Comparison of ENCODE assay signal across 18 mouse cellular contexts in genomic region chr1:79714152-79714923, GRCm38 (mm10). TPM values are rescaled to one million over a fixed set of nuclear protein-coding genes. Genes with fewer than 3 reads are reported as not detected.
DNase-seq lines count a peak whose midpoint lies in the region; ATAC-seq lines count a peak whose summit lies in the region.
"Had no signal": no experiment of that assay in that cellular context is flagged by ENCODE, and none has a peak within 500 bp of the region (broad histone marks: within the 10 kb centered on the region; RNA-seq: fewer than 3 reads in every experiment).

No protein-coding gene starts in this region.

- H3K27me3 ChIP-seq in kidney, embryonic 16.5 days (ENCODE audit: insufficient read depth, low read length) = no peaks in the 10 kb centered on the region
- no peaks in the 10 kb centered on the region for H3K27me3 ChIP-seq in midbrain, embryonic 16.5 days (ENCODE audit: control insufficient read depth, insufficient read depth, low read depth, low read length)
- H3K27me3 ChIP-seq in midbrain, embryonic 14.5 days (ENCODE audit: control insufficient read depth, insufficient read depth, low read length) = no peaks in the 10 kb centered on the region
- H3K27me3 ChIP-seq: embryonic facial prominence, embryonic 15.5 days; limb, embryonic 12.5 days; liver, embryonic 13.5 days had no signal

- no peak overlapping the region for H3K9ac ChIP-seq in kidney, embryonic 16.5 days (replicated peaks; ENCODE audit: low read length)
- no peak overlapping the region for H3K9ac ChIP-seq in midbrain, embryonic 16.5 days (ENCODE audit: low read depth, low read length)
- no peak overlapping the region for H3K9ac ChIP-seq in midbrain, embryonic 14.5 days (replicated peaks; ENCODE audit: low read length)
- H3K9ac ChIP-seq: embryonic facial prominence, embryonic 15.5 days; limb, embryonic 12.5 days; liver, embryonic 13.5 days had no signal

- peaks cover 13% of the 10 kb centered on the region; the same call in 1 of the 2 replicates for H3K36me3 ChIP-seq in kidney, embryonic 16.5 days (ENCODE audit: insufficient read depth, low read length)
- peaks cover 19% of the 10 kb centered on the region; the same call in 1 of the 2 replicates for H3K36me3 ChIP-seq in midbrain, embryonic 16.5 days (ENCODE audit: control insufficient read depth, insufficient read depth, low read length)
- peaks cover 29% of the 10 kb centered on the region for H3K36me3 ChIP-seq in midbrain, embryonic 14.5 days (ENCODE audit: control insufficient read depth, insufficient read depth, low read length)

- 89% methylated on average over 13 of the region's 13 CpGs for WGBS in kidney, embryonic 16.5 days
- 90% methylated on average over 13 of the region's 13 CpGs for WGBS in midbrain, embryonic 16.5 days
- whole genome bisulfite sequencing in midbrain, embryonic 14.5 days = 89% methylated on average over 13 of the region's 13 CpGs

- H3K4me2 ChIP-seq in kidney, embryonic 16.5 days (replicated peaks; ENCODE audit: low read depth, low read length) = no peak overlapping the region
- no peak overlapping the region for H3K4me2 ChIP-seq in midbrain, embryonic 16.5 days (ENCODE audit: low read length)
- no peak overlapping the region for H3K4me2 ChIP-seq in midbrain, embryonic 14.5 days (ENCODE audit: low read length)
- H3K4me2 ChIP-seq: embryonic facial prominence, embryonic 15.5 days; heart, embryonic 11.5 days; limb, embryonic 12.5 days; liver, embryonic 13.5 days had no signal

- no peak overlapping the region for H3K4me3 ChIP-seq in kidney, embryonic 16.5 days (ENCODE audit: low read length)
- H3K4me3 ChIP-seq in midbrain, embryonic 16.5 days (ENCODE audit: low read depth, low read length) = no peak overlapping the region
- no peak overlapping the region for H3K4me3 ChIP-seq in midbrain, embryonic 14.5 days (replicated peaks; ENCODE audit: low read depth, low read length)
- H3K4me3 ChIP-seq: embryonic facial prominence, embryonic 15.5 days; hindbrain, embryonic 10.5 days; limb, embryonic 12.5 days; liver, embryonic 13.5 days had no signal

- no peaks in the 10 kb centered on the region for H3K9me3 ChIP-seq in kidney, embryonic 16.5 days (ENCODE audit: low read length)
- no peaks in the 10 kb centered on the region for H3K9me3 ChIP-seq in midbrain, embryonic 16.5 days (replicated peaks; ENCODE audit: control insufficient read depth, low read length, poor library complexity, severe bottlenecking)
- H3K9me3 ChIP-seq in midbrain, embryonic 14.5 days (ENCODE audit: control insufficient read depth, low read length) = no peaks in the 10 kb centered on the region
- H3K9me3 ChIP-seq: embryonic facial prominence, embryonic 15.5 days; hindbrain, embryonic 10.5 days; limb, embryonic 12.5 days; liver, embryonic 13.5 days had no signal

- H3K4me1 ChIP-seq in kidney, embryonic 16.5 days (ENCODE audit: insufficient read depth, low read length) = no peaks in the 10 kb centered on the region
- H3K4me1 ChIP-seq in midbrain, embryonic 16.5 days (ENCODE audit: control insufficient read depth, insufficient read depth, low read length) = no peaks in the 10 kb centered on the region; the same call in 1 of the 2 replicates
- H3K4me1 ChIP-seq in midbrain, embryonic 14.5 days (ENCODE audit: control insufficient read depth, insufficient read depth, low read length) = no peaks in the 10 kb centered on the region; the same call in 1 of the 2 replicates
- H3K4me1 ChIP-seq: limb, embryonic 12.5 days had no signal

- H3K27ac ChIP-seq in kidney, embryonic 16.5 days (ENCODE audit: low read length) = no peak overlapping the region
- no peak overlapping the region for H3K27ac ChIP-seq in midbrain, embryonic 16.5 days (ENCODE audit: low read length)
- no peak overlapping the region for H3K27ac ChIP-seq in midbrain, embryonic 14.5 days (replicated peaks; ENCODE audit: low read depth, low read length)
- H3K27ac ChIP-seq: embryonic facial prominence, embryonic 15.5 days; hindbrain, embryonic 10.5 days; limb, embryonic 12.5 days; liver, embryonic 13.5 days had no signal

- no peak for ATAC-seq in kidney, embryonic 16.5 days (ENCODE audit: low FRiP score, low TSS enrichment)
- 0 out of 2 replicates have a peak, but pooled peaks have one; percentile 42 for ATAC-seq in midbrain, embryonic 16.5 days
- ATAC-seq in midbrain, embryonic 14.5 days (ENCODE audit: low FRiP score, low TSS enrichment) = no peak
- ATAC-seq: intestine, postnatal 0 days had no signal

- DNase-seq in kidney, adult 11 months = peak; percentile 74
- DNase-seq in midbrain, embryonic 14.5 days = no peak
- peak; percentile 39 for DNase-seq in kidney, postnatal 10 days
- DNase-seq in urinary bladder, adult 18-20 months (ENCODE audit: low spot score in 2 of 2) = no peak
- no peak for DNase-seq in left cerebral cortex, adult 18-20 months (ENCODE audit: low spot score in 2 of 2)
- DNase-seq: adrenal gland, postnatal 36 days; cerebellum, adult 11 months; cerebellum, adult 9-11 months; layer of hippocampus, postnatal 36 days; liver, embryonic 13.5 days; lung, adult 2 months had no signal

RNA-seq across cellular contexts. Expression of gene Ap1s3, which starts 42.6 kb away (rescaled TPM):
- polyA plus RNA-seq in kidney, embryonic 16.5 days (2015; fragmentation: Nextera tagmentation; extraction: Ambion mirVana) = 0.91 and 0.94 TPM in 2 replicates
- 0.16 TPM in 1 of 2 replicates, not detected in the other for polyA plus RNA-seq in midbrain, embryonic 16.5 days (2015; fragmentation: Nextera tagmentation; extraction: Ambion mirVana)
- 0.38 TPM in 1 of 2 replicates, not detected in the other for polyA plus RNA-seq in midbrain, embryonic 14.5 days (2014; fragmentation: Nextera tagmentation; extraction: Ambion mirVana)
- total RNA-seq in left cerebral cortex, adult 18-20 months (2021) = 1 to 10 TPM; 2.9 to 5.3 TPM

Comparison
In these comparisons a context has a peak if more than half of its experiments do, and no peak if none do; other contexts are left out.
1. DNase-seq: peak in kidney, adult 11 months (single experiment) and kidney, postnatal 10 days (single experiment); none in midbrain, embryonic 14.5 days (single experiment), urinary bladder, adult 18-20 months (0 of 2) and left cerebral cortex, adult 18-20 months (0 of 2).